Mouse (Mus musculus): Measurements from ENCODE around the gene Smarca4.

- TF ChIP-seq CTCF (IDR thresholded peaks at IDR 0.05; ENCODE audit: insufficient read depth, low read length) (no peak), POLR2A (IDR thresholded peaks at IDR 0.05; ENCODE audit: borderline replicate concordance, extremely low read depth, low read depth, low read length) (no peak)
Observed at GRCm38 (mm10) chr9:21747238-21747774, 131.3 kb downstream of the Smarca4 start.
